Mouse (Mus musculus): ENCODE measurements around the gene Lce3b.
A peak's percentile ranks its signal among the peaks of the same experiment; 100 is the strongest.

Lce3b gene

DNA sequence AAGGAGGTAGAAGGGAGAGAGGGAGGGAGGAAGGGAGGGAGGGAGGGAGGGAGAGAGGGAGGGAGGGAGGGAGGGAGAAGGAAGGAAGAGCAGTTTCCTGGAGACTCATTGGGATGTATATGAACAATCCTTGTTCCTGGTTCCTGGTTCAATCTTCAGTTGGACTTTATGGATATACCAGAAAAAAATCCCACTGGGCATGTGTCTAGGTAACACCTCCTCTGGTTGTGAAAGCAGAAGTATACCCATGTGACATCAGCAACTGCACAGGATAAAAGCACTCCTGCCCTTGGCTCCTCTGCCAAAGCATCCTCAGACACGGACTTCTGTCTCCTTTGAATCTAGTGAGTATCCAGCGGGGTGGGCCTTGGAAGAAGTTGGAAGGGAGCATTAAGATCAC is at the start of gene Lce3b:
Gene Lce3b, plus strand, starts transcription at position 301 of the 400 bp plus-strand sequence.
- DNase-seq: no peak

GRCm38 (mm10) chr3:92894063-92894462 is 38.7 kb upstream of the Lce3b start:
- DNase-seq: peak; percentile 53

DNA sequence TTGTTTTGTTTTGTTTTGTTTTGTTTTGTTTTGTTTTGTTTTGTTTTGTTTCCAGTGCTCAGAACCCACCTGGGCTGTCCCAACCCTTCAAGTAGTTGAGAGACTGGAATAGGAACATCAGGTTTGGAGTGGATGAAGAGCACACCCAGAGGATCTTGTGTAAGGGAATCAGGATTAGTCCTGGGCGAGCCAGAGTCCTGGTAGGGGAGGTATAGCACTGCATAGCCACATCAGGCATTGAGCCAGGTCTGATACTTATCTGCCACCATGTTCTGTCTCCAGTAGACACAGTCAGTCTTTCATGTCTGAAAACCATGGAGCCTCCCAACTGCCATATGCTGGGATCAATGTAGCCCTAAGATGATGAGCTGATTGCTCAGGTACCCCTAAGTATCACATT is 38.3 kb upstream of the Lce3b start:
- DNase-seq: no peak

DNA sequence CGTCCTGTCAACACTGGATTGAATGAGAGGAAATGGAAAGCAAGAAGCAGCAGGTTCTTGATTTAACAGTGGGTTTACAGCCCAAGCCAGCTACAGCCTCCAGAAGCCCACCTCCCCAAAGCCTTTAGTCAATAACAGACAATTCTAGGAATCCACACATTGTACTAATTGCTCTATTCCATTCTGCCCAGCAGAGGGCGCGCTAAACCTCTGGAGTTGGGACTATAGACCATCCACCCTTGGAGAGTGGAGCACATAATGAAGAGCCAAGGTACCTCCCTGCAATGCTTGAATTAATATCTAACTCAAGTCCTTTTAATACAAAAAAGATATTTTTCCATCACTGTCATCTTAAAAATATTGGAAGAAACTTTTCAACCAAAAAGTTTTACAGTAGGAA is 29.8 kb upstream of the Lce3b start:
- peak; percentile 52 for DNase-seq

GRCm38 (mm10) chr3:92903640-92904039 is 29.1 kb upstream of the Lce3b start:
- DNase-seq: no peak

DNA sequence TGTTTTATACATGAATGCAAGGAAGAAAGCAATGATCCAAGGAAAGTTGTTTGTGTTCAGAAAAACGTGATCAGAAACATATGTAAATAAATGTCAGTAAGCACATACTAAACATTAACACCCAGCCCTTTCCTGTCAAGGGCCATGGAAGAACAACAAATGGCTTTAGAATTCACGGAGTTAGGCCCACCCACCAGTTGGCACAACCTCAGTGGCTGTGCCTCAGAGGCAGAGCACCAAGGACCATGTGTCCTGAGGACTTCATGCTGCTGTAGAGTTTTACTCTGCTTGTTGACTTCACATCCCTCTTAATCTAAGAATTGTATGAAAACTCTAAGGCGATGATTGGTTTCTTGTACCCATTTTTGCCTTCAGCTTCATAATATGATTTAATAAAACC is 27.6 kb upstream of the Lce3b start:
- DNase-seq: no peak

- no peak for DNase-seq
These were observed 25.2 kb upstream of the Lce3b start for GRCm38 (mm10) chr3:92907571-92907970.

DNA sequence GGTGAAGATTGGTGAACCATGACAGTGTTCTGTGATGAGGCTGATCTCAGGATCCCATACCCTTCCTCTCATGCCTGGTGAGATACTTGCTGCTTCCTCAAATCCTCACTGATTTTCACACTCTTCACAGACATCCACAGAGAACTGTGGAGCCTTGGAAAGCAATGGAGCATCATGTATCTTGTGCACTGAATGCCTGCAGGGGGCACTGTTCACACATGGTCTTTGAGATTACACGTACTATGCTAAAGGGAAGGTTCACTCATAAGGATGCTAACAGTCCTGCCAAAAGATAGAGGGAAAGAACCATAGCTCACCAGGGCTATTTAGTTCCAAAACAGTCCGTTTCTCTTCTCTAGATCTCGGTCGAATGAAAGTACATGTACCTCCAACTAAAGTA is 12.4 kb upstream of the Lce3b start:
- DNase-seq: no peak

DNA sequence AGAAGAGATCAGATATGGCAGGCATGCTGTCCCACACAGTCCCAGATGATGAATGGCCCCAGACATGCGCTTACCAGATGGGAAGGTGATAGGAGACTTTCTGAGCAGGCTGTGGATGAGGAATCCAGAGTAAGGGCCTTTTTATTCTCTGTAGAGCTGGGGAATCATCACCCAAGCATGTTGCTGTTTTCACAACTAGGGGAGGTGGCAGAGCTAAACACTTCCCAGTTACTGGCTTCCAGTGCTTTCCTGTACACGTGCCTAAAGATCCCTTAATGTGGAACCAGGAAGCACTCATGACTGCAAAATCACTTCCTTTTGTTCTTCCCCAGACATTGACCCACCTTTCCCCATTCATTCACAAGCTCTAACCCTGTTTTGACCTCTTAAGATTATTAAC is 6.6 kb upstream of the Lce3b start, which contains the start of gene Lce3a:
Gene Lce3a, minus strand, starts transcription at position 101 of the 400 bp plus-strand sequence.
- no peak for DNase-seq

GRCm38 (mm10) chr3:92944186-92944585 is 11.4 kb downstream of the Lce3b start, which contains the start of gene Lce3c:
Gene Lce3c (plus strand): TSS chr3:92944486.
- no peak for DNase-seq

- DNase-seq: no peak
These were observed 24.3 kb downstream of the Lce3b start, which contains the start of gene Lce3d for GRCm38 (mm10) chr3:92957090-92957489. Gene Lce3d (plus strand): TSS chr3:92957390.

- no peak for DNase-seq
These were observed 34.0 kb downstream of the Lce3b start, which contains the start of gene Lce3e for GRCm38 (mm10) chr3:92966761-92967160. Gene Lce3e (plus strand): TSS chr3:92967061.

DNA sequence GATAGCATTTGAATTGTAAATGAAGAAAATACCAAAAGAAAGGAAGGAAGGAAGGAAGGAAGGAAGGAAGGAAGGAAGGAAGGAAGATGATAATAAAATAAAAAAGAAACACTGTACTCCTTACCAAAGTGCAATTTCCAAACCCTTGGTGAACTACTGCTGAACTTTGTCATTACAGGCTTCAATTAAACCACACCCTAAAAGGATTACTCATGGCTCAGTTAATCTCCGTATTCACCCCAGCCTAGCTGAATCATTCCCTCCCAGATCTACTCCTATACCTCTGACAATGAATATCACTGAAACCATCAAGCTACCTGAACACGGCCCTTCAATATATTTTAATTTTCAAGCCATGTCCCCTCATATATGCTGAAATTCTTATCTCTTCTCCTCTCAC is 45.7 kb downstream of the Lce3b start:
- no peak for DNase-seq

Measured in kidney, adult 18-20 months (tissue).